Mouse (Mus musculus): Measurements from ENCODE around the gene Ptprj. TPM values are rescaled to one million over a fixed set of nuclear protein-coding genes. Genes with fewer than 3 reads are reported as not detected.

The Ptprj gene
- polyA plus RNA-seq, 1 experiment, result 9.1 TPM

Other genes with a start within 250 kb of the Ptprj start
- not detected in 2 replicates for gene Olfr1274-ps, start 182.0 kb downstream of the Ptprj start, polyA plus RNA-seq (2012; rRNA removed)
- 19.3 and 28.0 TPM in 2 replicates for gene Nup160, start 96.6 kb upstream of the Ptprj start, polyA plus RNA-seq (2012; rRNA removed)
- 30.0 and 33.5 TPM in 2 replicates for gene Fnbp4, start 164.7 kb upstream of the Ptprj start, polyA plus RNA-seq (2012; rRNA removed)
- gene Agbl2, start 202.1 kb upstream of the Ptprj start, polyA plus RNA-seq (2012; rRNA removed), result 69.0 and 76.0 TPM in 2 replicates